Mouse (Mus musculus): ENCODE results near the gene Iqcf5. TPM values are rescaled to one million over a fixed set of nuclear protein-coding genes. Genes with fewer than 3 reads are reported as not detected.
"Not testable (repeated sequence)": the region's sequence is repeated elsewhere in the genome, so short reads cannot be mapped to it uniquely, and the experiment has no call there.

Iqcf5 gene
- polyA plus RNA-seq, 1 experiment: not detected

GRCm38 (mm10) chr9:106481676-106482075 lies 32.7 kb upstream of the Iqcf5 start:
- no peak for DNase-seq (ENCODE audit: low spot score)

- DNase-seq (ENCODE audit: low spot score): no peak
Measured at GRCm38 (mm10) chr9:106482578-106483115, 31.7 kb upstream of the Iqcf5 start.

- DNase-seq (ENCODE audit: low spot score): no peak
Measured at GRCm38 (mm10) chr9:106483136-106483535, 31.2 kb upstream of the Iqcf5 start.

- no peak for DNase-seq (ENCODE audit: low spot score)
Measured at GRCm38 (mm10) chr9:106483606-106484005, 30.8 kb upstream of the Iqcf5 start.

GRCm38 (mm10) chr9:106485076-106485475 lies 29.3 kb upstream of the Iqcf5 start:
- DNase-seq (ENCODE audit: low spot score): no peak

GRCm38 (mm10) chr9:106487602-106488001 lies 26.8 kb upstream of the Iqcf5 start:
- not testable (repeated sequence) for DNase-seq (ENCODE audit: low spot score)

GRCm38 (mm10) chr9:106499667-106500066 lies 14.7 kb upstream of the Iqcf5 start, which contains the start of gene Iqcf1:
TSS of gene Iqcf1 (plus strand) at chr9:106499967.
- DNase-seq (ENCODE audit: low spot score): no peak

GRCm38 (mm10) chr9:106501846-106502245 lies 12.5 kb upstream of the Iqcf5 start:
- no peak for DNase-seq (ENCODE audit: low spot score)

- no peak for DNase-seq (ENCODE audit: low spot score)
Measured at GRCm38 (mm10) chr9:106504246-106504645, 10.1 kb upstream of the Iqcf5 start.

- DNase-seq (ENCODE audit: low spot score): no peak
Measured at GRCm38 (mm10) chr9:106509356-106509755, 5.0 kb upstream of the Iqcf5 start.

- DNase-seq (ENCODE audit: low spot score): no peak
Measured at GRCm38 (mm10) chr9:106512729-106513450, 1.5 kb upstream of the Iqcf5 start.

GRCm38 (mm10) chr9:106513566-106513965 lies 807 bp upstream of the Iqcf5 start:
- DNase-seq (ENCODE audit: low spot score): no peak

- no peak for DNase-seq (ENCODE audit: low spot score)
Measured at GRCm38 (mm10) chr9:106519433-106519832, 5.1 kb downstream of the Iqcf5 start.

- DNase-seq (ENCODE audit: low spot score): no peak
Measured at GRCm38 (mm10) chr9:106519909-106520308, 5.5 kb downstream of the Iqcf5 start.

- no peak for DNase-seq (ENCODE audit: low spot score)
Measured at GRCm38 (mm10) chr9:106531833-106532232, 17.5 kb downstream of the Iqcf5 start.

- DNase-seq (ENCODE audit: low spot score): no peak
Measured at GRCm38 (mm10) chr9:106534296-106534695, 19.9 kb downstream of the Iqcf5 start.

GRCm38 (mm10) chr9:106534975-106535374 lies 20.6 kb downstream of the Iqcf5 start:
- no peak for DNase-seq (ENCODE audit: low spot score)

- no peak for DNase-seq (ENCODE audit: low spot score)
Measured at GRCm38 (mm10) chr9:106561531-106561930, 47.2 kb downstream of the Iqcf5 start, which contains the start of gene Iqcf3. TSS of gene Iqcf3 (minus strand) at chr9:106561631.

GRCm38 (mm10) chr9:106562291-106562690 lies 47.9 kb downstream of the Iqcf5 start:
- no peak for DNase-seq (ENCODE audit: low spot score)

- DNase-seq (ENCODE audit: low spot score): no peak
Measured at GRCm38 (mm10) chr9:106564025-106564424, 49.7 kb downstream of the Iqcf5 start.

All from urinary bladder, adult 2 months (tissue).